Mouse (Mus musculus) 3134 (cell line): Measurements from ENCODE around the gene Pnmt.

Experiments
- DNase-seq: peaks from one replicate; pipeline ENCODE4 v3.0.0-alpha.2; 2011; ENCODE audit warnings: low spot score; ENCODE audit not compliant: insufficient read length; ENCODE audit errors: extremely low read depth

Pnmt gene

GRCm38 (mm10) chr11:98412797-98413301, 26.6 kb downstream of the Pnmt start:
- DNase-seq = peak; percentile 61

- no peak for DNase-seq
Measured at GRCm38 (mm10) chr11:98413731-98414130, 27.5 kb downstream of the Pnmt start.

GRCm38 (mm10) chr11:98414162-98414561, 27.9 kb downstream of the Pnmt start:
- DNase-seq = no peak

GRCm38 (mm10) chr11:98417074-98417473, 30.8 kb downstream of the Pnmt start:
- no peak for DNase-seq

- no peak for DNase-seq
Measured at GRCm38 (mm10) chr11:98418273-98418672, 32.0 kb downstream of the Pnmt start.

DNA sequence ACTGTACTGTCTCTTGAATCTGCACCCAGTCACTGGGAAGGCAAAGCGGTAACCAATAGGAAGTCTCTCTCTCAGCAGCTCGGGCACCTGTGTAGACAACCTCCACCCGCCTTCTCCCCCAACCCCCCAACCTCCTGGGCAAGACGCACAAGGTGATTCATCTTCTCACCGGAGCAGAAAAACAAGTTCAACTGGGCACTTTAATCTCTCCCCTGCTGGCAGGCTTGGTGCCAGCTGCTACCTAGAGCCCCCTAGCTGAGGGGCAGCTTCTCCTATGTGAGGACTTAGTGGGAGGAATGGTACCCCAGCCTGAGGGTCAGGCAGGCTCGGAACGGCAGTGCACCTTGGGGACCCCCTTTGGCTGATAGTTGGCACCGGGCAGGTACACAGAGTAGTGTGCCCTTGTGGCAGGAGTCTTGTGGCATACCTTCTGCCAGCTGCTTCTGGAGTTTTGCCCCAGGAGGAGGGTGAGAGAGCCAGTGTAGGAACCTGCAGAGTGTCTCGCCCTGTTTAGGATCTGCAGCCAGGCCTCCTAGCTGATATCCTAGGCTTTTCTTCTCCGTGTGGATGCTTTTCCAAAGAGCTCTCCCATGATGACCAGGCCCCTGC, 32.8 kb downstream of the Pnmt start:
- no peak for DNase-seq

- no peak for DNase-seq
Measured at GRCm38 (mm10) chr11:98426592-98426991, 40.3 kb downstream of the Pnmt start.

DNA sequence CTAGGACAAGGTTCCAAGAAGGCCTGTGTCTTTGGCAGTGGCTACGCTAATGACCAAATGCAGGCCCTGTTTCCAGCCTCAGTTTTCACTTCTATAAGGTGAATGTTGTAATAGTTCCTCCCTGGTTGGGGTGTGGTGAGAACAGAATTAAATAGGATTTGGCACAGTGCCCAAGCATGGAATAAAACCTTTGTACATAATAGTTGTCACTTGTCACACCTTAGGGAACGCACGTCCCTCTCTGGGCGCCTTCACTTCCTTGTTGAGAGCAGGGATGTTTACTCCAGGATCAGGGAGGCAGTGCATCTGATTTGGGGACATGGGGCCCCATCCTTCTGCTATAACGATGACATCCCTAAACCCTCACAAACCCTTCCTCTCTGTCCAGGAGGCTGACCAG, 42.2 kb downstream of the Pnmt start:
- no peak for DNase-seq

- no peak for DNase-seq
Measured at GRCm38 (mm10) chr11:98431743-98432502, 45.7 kb downstream of the Pnmt start.

DNA sequence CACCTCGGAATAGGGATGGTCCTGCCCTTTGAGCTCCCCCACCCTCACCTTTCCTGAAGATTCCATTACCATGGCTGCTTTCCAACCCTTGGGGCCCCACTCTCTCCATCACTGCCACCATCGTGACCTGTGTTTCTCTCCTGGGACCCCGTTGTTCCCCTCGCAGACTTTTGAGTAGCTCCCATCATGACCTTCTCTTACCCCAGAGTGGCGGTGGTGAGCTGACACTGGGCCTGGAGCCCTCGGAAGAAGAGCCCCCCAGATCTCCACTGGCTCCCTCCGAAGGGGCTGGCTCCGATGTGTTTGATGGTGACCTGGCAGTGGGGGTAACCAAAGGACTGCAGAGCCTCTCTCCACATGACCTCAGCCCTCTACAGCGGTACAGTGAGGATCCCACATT, 49.5 kb downstream of the Pnmt start:
- DNase-seq = no peak

- DNase-seq = no peak
Measured at GRCm38 (mm10) chr11:98437441-98437840, 51.2 kb downstream of the Pnmt start.
